ENCODE assay signal across 8 mouse cellular contexts in genomic region chr5:114896688-114897373, GRCm38 (mm10). TPM values are rescaled to one million over a fixed set of nuclear protein-coding genes. Genes with fewer than 3 reads are reported as not detected.
DNase-seq lines count a peak whose midpoint lies in the region; ATAC-seq and TF ChIP-seq lines count a peak whose summit lies in the region.

Oasl2 (plus strand) TSS chr5:114896936.

- DNase-seq in forebrain, embryonic 10.5 days (ENCODE audit: extremely low spot score, low spot score) = no peak
- DNase-seq in forebrain, embryonic 11.5 days (ENCODE audit: low spot score) = no peak
- DNase-seq in thymus, postnatal 0 days (ENCODE audit: low spot score) = peak; percentile 30
- no peak for DNase-seq in thymus, postnatal 36 days
- no peak for DNase-seq in thymus, adult 18-20 months
- no peak for DNase-seq in cerebellum, adult 9-10 months

- no peak within 1 kb of the TSS; the same call in 1 of the 2 replicates for H3K9ac ChIP-seq in forebrain, embryonic 11.5 days (ENCODE audit: low read length)
- peak within 1 kb of the TSS; percentile 52 for H3K9ac ChIP-seq in intestine, embryonic 16.5 days (ENCODE audit: low read depth, low read length)

- TF ChIP-seq POLR2A in olfactory bulb, adult 2 months (IDR thresholded peaks at IDR 0.05; ENCODE audit: insufficient read depth, low read depth, low read length) = no peak

- no peak for ATAC-seq in forebrain, embryonic 11.5 days (replicated peaks; ENCODE audit: low FRiP score)
- ATAC-seq in intestine, embryonic 16.5 days = no peak

- H3K27me3 ChIP-seq in forebrain, embryonic 10.5 days (ENCODE audit: poor library complexity, severe bottlenecking) = no peaks in the 10 kb centered on the region
- no peaks in the 10 kb centered on the region for H3K27me3 ChIP-seq in forebrain, embryonic 11.5 days (ENCODE audit: control insufficient read depth, insufficient read depth, low read length)
- H3K27me3 ChIP-seq in intestine, embryonic 16.5 days (replicated peaks; ENCODE audit: control insufficient read depth, insufficient read depth, low read length) = no peaks in the 10 kb centered on the region

- no peak for TF ChIP-seq CTCF in olfactory bulb, adult 2 months (IDR thresholded peaks at IDR 0.05; ENCODE audit: insufficient read depth, low read depth, low read length)

- peak within 1 kb of the TSS; percentile 22; the same call in 1 of the 2 replicates for H3K4me3 ChIP-seq in forebrain, embryonic 10.5 days
- H3K4me3 ChIP-seq in forebrain, embryonic 11.5 days (ENCODE audit: low read depth, low read length) = no peak within 1 kb of the TSS
- peak within 1 kb of the TSS; percentile 37 for H3K4me3 ChIP-seq in intestine, embryonic 16.5 days (ENCODE audit: low read length)
- H3K4me3 ChIP-seq in olfactory bulb, adult 2 months (ENCODE audit: insufficient read depth, low read depth, low read length) = peak within 1 kb of the TSS; percentile 21; the same call in 1 of the 2 replicates

- H3K36me3 ChIP-seq in forebrain, embryonic 10.5 days (replicated peaks) = no peaks in the 10 kb centered on the region
- no peaks in the 10 kb centered on the region for H3K36me3 ChIP-seq in forebrain, embryonic 11.5 days (ENCODE audit: control insufficient read depth, insufficient read depth, low read length)
- no peaks in the 10 kb centered on the region for H3K36me3 ChIP-seq in intestine, embryonic 16.5 days (ENCODE audit: control insufficient read depth, insufficient read depth, low read length)

- H3K27ac ChIP-seq in forebrain, embryonic 10.5 days = 0 out of 2 replicates have a peak within 1 kb of the TSS, but pooled peaks have one; percentile 5
- no peak within 1 kb of the TSS for H3K27ac ChIP-seq in forebrain, embryonic 11.5 days (ENCODE audit: low read depth, low read length)
- H3K27ac ChIP-seq in intestine, embryonic 16.5 days (ENCODE audit: low read length) = no peak within 1 kb of the TSS
- H3K27ac ChIP-seq in olfactory bulb, adult 2 months (ENCODE audit: insufficient read depth, low read depth, low read length) = no peak within 1 kb of the TSS

- no peaks in the 10 kb centered on the region for H3K9me3 ChIP-seq in forebrain, embryonic 10.5 days
- no peaks in the 10 kb centered on the region for H3K9me3 ChIP-seq in forebrain, embryonic 11.5 days (ENCODE audit: control insufficient read depth, low read length)
- H3K9me3 ChIP-seq in intestine, embryonic 16.5 days (ENCODE audit: control insufficient read depth, low read length) = no peaks in the 10 kb centered on the region

- WGBS in forebrain, embryonic 10.5 days = 68% methylated on average over 13 of the region's 13 CpGs
- 66% methylated on average over 13 of the region's 13 CpGs for WGBS in forebrain, embryonic 11.5 days
- WGBS in intestine, embryonic 16.5 days = 59% methylated on average over 13 of the region's 13 CpGs
- 70% methylated on average over 13 of the region's 13 CpGs for WGBS in olfactory bulb, adult 2 months

- H3K4me1 ChIP-seq in forebrain, embryonic 10.5 days = peaks cover 10% of the 10 kb centered on the region
- H3K4me1 ChIP-seq in forebrain, embryonic 11.5 days (replicated peaks; ENCODE audit: control insufficient read depth, insufficient read depth, low read length) = no peaks in the 10 kb centered on the region
- peaks cover 7% of the 10 kb centered on the region; the same call in 1 of the 2 replicates for H3K4me1 ChIP-seq in intestine, embryonic 16.5 days (ENCODE audit: control insufficient read depth, insufficient read depth, low read length)
- peaks cover 3% of the 10 kb centered on the region; the same call in 1 of the 2 replicates for H3K4me1 ChIP-seq in olfactory bulb, adult 2 months (ENCODE audit: control insufficient read depth, insufficient read depth, low read length)

- H3K4me2 ChIP-seq in forebrain, embryonic 11.5 days (ENCODE audit: low read depth, low read length, severe bottlenecking) = no peak within 1 kb of the TSS
- H3K4me2 ChIP-seq in intestine, embryonic 16.5 days (ENCODE audit: low read depth, low read length) = peak within 1 kb of the TSS; percentile 48

RNA-seq across cellular contexts. Expression of gene Oasl2, which starts in this region (rescaled TPM):
- polyA plus RNA-seq in forebrain, embryonic 10.5 days (2016; fragmentation: Nextera tagmentation; extraction: Ambion mirVana) = 0.34 and 0.45 TPM in 2 replicates
- 1.4 and 1.5 TPM in 2 replicates for polyA plus RNA-seq in forebrain, embryonic 11.5 days (2014; fragmentation: Nextera tagmentation; extraction: Ambion mirVana)
- polyA plus RNA-seq in thymus, postnatal 0 days (2015; fragmentation: Nextera tagmentation; extraction: Ambion mirVana) = 77.9 and 95.8 TPM in 2 replicates
- polyA plus RNA-seq in intestine, embryonic 16.5 days (2015; fragmentation: Nextera tagmentation; extraction: Ambion mirVana) = 6.0 and 7.4 TPM in 2 replicates
- not detected in 2 replicates for polyA plus RNA-seq in olfactory bulb, adult 2 months (2012; ENCODE audit: insufficient read depth, insufficient read length, low replicate concordance, missing spikeins)
